Comparison of ENCODE assay signal across 25 mouse cellular contexts in genomic region chr2:29006455-29007034, GRCm38 (mm10). TPM values are rescaled to one million over a fixed set of nuclear protein-coding genes. Genes with fewer than 3 reads are reported as not detected.
A peak's percentile ranks its signal among the peaks of the same experiment; 100 is the strongest.
DNase-seq lines count a peak whose midpoint lies in the region; ATAC-seq and TF ChIP-seq lines count a peak whose summit lies in the region.
"Had no signal": no experiment of that assay in that cellular context is flagged by ENCODE, and none has a peak within 500 bp of the region (broad histone marks: within the 10 kb centered on the region; RNA-seq: fewer than 3 reads in every experiment).

No protein-coding gene starts in this region.

- intact Hi-C loops in left cerebral cortex, postnatal 25 days (cut with DNase I) = no loop called here

- H3K4me3 ChIP-seq in forebrain, postnatal 0 days (ENCODE audit: low read depth, low read length) = no peak overlapping the region
- H3K4me3 ChIP-seq: embryonic facial prominence, embryonic 12.5 days; heart, embryonic 15.5 days; limb, embryonic 13.5 days; liver, embryonic 12.5 days; midbrain, embryonic 12.5 days; myocyte had no signal

- peaks cover 4% of the 10 kb centered on the region; the same call in 1 of the 2 replicates for H3K4me1 ChIP-seq in forebrain, postnatal 0 days (ENCODE audit: insufficient read depth)
- H3K4me1 ChIP-seq: embryonic facial prominence, embryonic 12.5 days; heart, embryonic 15.5 days; limb, embryonic 13.5 days; liver, embryonic 12.5 days had no signal

- no peaks in the 10 kb centered on the region for H3K9me3 ChIP-seq in forebrain, postnatal 0 days (ENCODE audit: low read length)
- H3K9me3 ChIP-seq: embryonic facial prominence, embryonic 12.5 days; heart, embryonic 15.5 days; limb, embryonic 13.5 days; liver, embryonic 12.5 days; midbrain, embryonic 12.5 days had no signal

- peak; percentile 2 to 10 for DNase-seq in left cerebral cortex, postnatal 25 days (ENCODE audit: low spot score in 2 of 2)
- no peak for DNase-seq in left cerebral cortex, adult 18-20 months (ENCODE audit: low spot score in 2 of 2)
- peak; percentile 14 for DNase-seq in Muller cell, postnatal 12 days (ENCODE audit: inconsistent ontology term)
- peak; percentile 94 for DNase-seq in brain, embryonic 14.5 days (ENCODE audit: low read depth)
- peak; percentile 43 for DNase-seq in forebrain, postnatal 0 days
- no peak for DNase-seq in adrenal gland, adult 18-20 months (ENCODE audit: low spot score in 2 of 2)
- DNase-seq in ovary, adult 18-20 months (ENCODE audit: low spot score) = no peak
- DNase-seq: adrenal gland, postnatal 10 days; cerebellum, adult 2 months; cerebellum, postnatal 25 days; heart, postnatal 4 days; kidney, adult 18-20 months; lung, adult 18-20 months; lung, postnatal 10 days; right cerebral cortex, postnatal 25 days; thymus, postnatal 14 days had no signal

- peaks cover 67% of the 10 kb centered on the region for H3K27me3 ChIP-seq in forebrain, postnatal 0 days (ENCODE audit: insufficient read depth, low read length)

- H3K27ac ChIP-seq in forebrain, postnatal 0 days (ENCODE audit: low read depth, low read length) = no peak overlapping the region
- H3K27ac ChIP-seq: embryonic facial prominence, embryonic 12.5 days; heart, embryonic 15.5 days; limb, embryonic 13.5 days; liver, embryonic 12.5 days; midbrain, embryonic 12.5 days had no signal

- peak; percentile 25; the same call in 1 of the 2 replicates for ATAC-seq in forebrain, postnatal 0 days
- ATAC-seq: activated CD4-positive, CD25-positive, alpha-beta regulatory T cell, adult 4 months; inflammation-experienced regulatory T-cells, adult 6 months; liver, embryonic 12.5 days had no signal

- 13% methylated on average over 13 of the region's 13 CpGs for WGBS in forebrain, postnatal 0 days

- H3K36me3 ChIP-seq in forebrain, postnatal 0 days (ENCODE audit: insufficient read depth) = no peaks in the 10 kb centered on the region
- H3K36me3 ChIP-seq: embryonic facial prominence, embryonic 12.5 days; heart, embryonic 15.5 days; limb, embryonic 13.5 days; liver, embryonic 12.5 days; midbrain, embryonic 12.5 days had no signal

- TF ChIP-seq CTCF in brain, embryonic 14.5 days (IDR thresholded peaks at IDR 0.05; ENCODE audit: borderline replicate concordance, extremely low read depth, insufficient read depth, insufficient read length) = no peak
- no peak for TF ChIP-seq CTCF in forebrain, postnatal 0 days (IDR thresholded peaks at IDR 0.05; ENCODE audit: low read depth)

- 0 out of 2 replicates have a peak overlapping the region, but pooled peaks have one; percentile 2 for H3K4me2 ChIP-seq in forebrain, postnatal 0 days (ENCODE audit: low read depth)
- H3K4me2 ChIP-seq: embryonic facial prominence, embryonic 12.5 days; heart, embryonic 15.5 days; limb, embryonic 13.5 days; liver, embryonic 12.5 days; midbrain, embryonic 12.5 days had no signal

- H3K9ac ChIP-seq in forebrain, postnatal 0 days = no peak overlapping the region
- H3K9ac ChIP-seq: embryonic facial prominence, embryonic 12.5 days; heart, embryonic 15.5 days; limb, embryonic 13.5 days; liver, embryonic 12.5 days; midbrain, embryonic 12.5 days had no signal

- no peak for TF ChIP-seq POLR2A in brain, embryonic 14.5 days (IDR thresholded peaks at IDR 0.05; ENCODE audit: borderline replicate concordance, extremely low read depth, insufficient read depth, insufficient read length, poor library complexity, severe bottlenecking)

RNA-seq across cellular contexts. Expression of gene Cfap77, which starts 48.3 kb away (rescaled TPM):
- under 1 TPM in 1 of 2 experiments, not detected in 1; 0.34 TPM for total RNA-seq in left cerebral cortex, postnatal 25 days (2021)
- not detected for total RNA-seq in left cerebral cortex, adult 18-20 months (2021)
- polyA plus RNA-seq in brain, embryonic 14.5 days (2012; rRNA removed) = 0.79 and 1.8 TPM in 2 replicates
- total RNA-seq in forebrain, postnatal 0 days (2014; rRNA removed) = 0.57 TPM in 1 of 2 replicates, not detected in the other
- polyA plus RNA-seq in forebrain, postnatal 0 days (2015; fragmentation: Nextera tagmentation; extraction: Ambion mirVana) = 0.43 and 0.59 TPM in 2 replicates
- total RNA-seq in adrenal gland, adult 18-20 months (2021) = under 1 TPM; 0.16 to 0.30 TPM
- total RNA-seq: gastrocnemius, adult 8-10 months had no signal

RNA-seq across cellular contexts. Expression of gene Ttf1, which starts 53.5 kb away (rescaled TPM):
- total RNA-seq in left cerebral cortex, postnatal 25 days (2021) = 10 to 100 TPM in 1 of 2 experiments, 1 to 10 TPM in 1; 9.6 to 10.9 TPM
- total RNA-seq in left cerebral cortex, adult 18-20 months (2021) = 10 to 100 TPM; 11.2 to 12.7 TPM
- 16.5 and 16.6 TPM in 2 replicates for polyA plus RNA-seq in brain, embryonic 14.5 days (2012; rRNA removed)
- 8.5 and 72.5 TPM in 2 replicates for total RNA-seq in forebrain, postnatal 0 days (2014; rRNA removed)
- polyA plus RNA-seq in forebrain, postnatal 0 days (2015; fragmentation: Nextera tagmentation; extraction: Ambion mirVana) = 2.2 and 3.4 TPM in 2 replicates
- total RNA-seq in adrenal gland, adult 18-20 months (2021) = 10 to 100 TPM; 12.6 to 14.8 TPM

Comparison
In these comparisons a context has a peak if more than half of its experiments do, and no peak if none do; other contexts are left out.
1. DNase-seq: peak in left cerebral cortex, postnatal 25 days (2 of 2), Muller cell, postnatal 12 days (single experiment), brain, embryonic 14.5 days (single experiment) and forebrain, postnatal 0 days (single experiment); none in left cerebral cortex, adult 18-20 months (0 of 2), adrenal gland, adult 18-20 months (0 of 2) and ovary, adult 18-20 months (single experiment).